Mouse (Mus musculus) cortical plate, adult 2 months (tissue): Measurements from ENCODE around the gene Rhbdd1. TPM values are rescaled to one million over a fixed set of nuclear protein-coding genes. Genes with fewer than 3 reads are reported as not detected.

ENCODE experiments used
- H3K27ac ChIP-seq: fragments of 200-500 bp; 2 replicates; pipeline ENCODE4 v1.5.1; 2012; ENCODE audit warnings: low read length, control low read depth, inconsistent platforms; ENCODE audit not compliant: insufficient read depth
- H3K4me1 ChIP-seq: fragments of 200-500 bp; 2 replicates; pipeline ENCODE4 v1.6.1; 2011; ENCODE audit warnings: low read length; ENCODE audit not compliant: control insufficient read depth, insufficient read depth
- H3K4me3 ChIP-seq: fragments of 200-500 bp; 2 replicates; pipeline ENCODE4 v1.5.1; 2011; ENCODE audit warnings: mild to moderate bottlenecking, low read length, control low read depth; ENCODE audit not compliant: insufficient read depth
- CTCF ChIP-seq: fragments of 200-500 bp; IDR thresholded peaks from 2 replicates; pipeline ENCODE4 v1.5.1; 2011; ENCODE audit warnings: mild to moderate bottlenecking, control low read depth, low read length; ENCODE audit not compliant: insufficient read depth; ENCODE audit errors: extremely low read depth
- POLR2A ChIP-seq: fragments of 200-500 bp; IDR thresholded peaks from 2 replicates; pipeline ENCODE4 v1.6.1; 2011; ENCODE audit warnings: mild to moderate bottlenecking, low read length, control low read depth; ENCODE audit not compliant: insufficient read depth; ENCODE audit errors: extremely low read depth
- polyA plus RNA-seq: library from polyadenylated mRNA; depleted of rRNA; stranded (reverse); fragments of >200 nt; gene quantifications from 2 replicates; pipeline ENCODE4 v1.2.3, GENCODE M21; 2012

Rhbdd1 gene
- polyA plus RNA-seq, 1 experiment, result 7.3 TPM

DNA sequence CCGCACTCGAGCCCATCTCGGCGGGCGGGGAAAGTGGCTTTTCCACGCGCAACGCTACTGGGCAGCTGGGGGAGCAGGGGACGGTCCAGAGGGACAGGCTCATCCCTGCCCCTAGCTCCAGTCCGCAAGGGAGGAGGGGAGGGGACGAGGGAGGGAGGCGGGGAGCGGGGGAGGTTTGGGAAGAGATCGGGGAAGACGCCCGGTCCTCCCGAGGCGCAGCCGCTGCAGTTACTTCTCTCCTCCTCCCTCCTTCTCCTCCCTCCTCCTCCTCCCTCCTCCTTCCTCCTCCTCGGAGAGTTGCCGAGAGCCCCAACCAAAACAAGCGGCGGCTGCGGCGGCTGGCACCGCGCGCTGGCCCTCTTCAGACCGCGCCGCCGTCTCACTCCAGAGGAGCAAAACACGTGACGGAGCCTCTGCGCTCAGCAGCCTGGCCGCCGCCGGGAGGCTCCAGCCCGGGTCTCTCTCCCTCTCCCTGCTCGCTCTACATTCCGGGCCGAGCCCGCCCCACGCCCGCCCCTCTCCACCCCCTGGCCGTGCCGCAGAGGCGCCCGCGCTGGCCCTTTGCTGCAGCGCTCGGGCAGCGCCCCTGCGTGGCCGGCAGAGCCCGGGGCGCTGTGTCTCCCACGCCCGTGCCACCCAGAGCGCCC is 25.0 kb upstream of the Rhbdd1 start, which contains the start of gene Irs1:
Irs1 (minus strand) TSS at position 266 of the 647 bp plus-strand sequence.
- H3K4me3 ChIP-seq, result peak within 1 kb of the TSS; percentile 86
- TF ChIP-seq CTCF (no peak), POLR2A (no peak; the same call in 1 of the 2 replicates)
- H3K4me1 ChIP-seq, result peaks cover 2% of the 10 kb centered on the region
- peak within 1 kb of the TSS; percentile 84 for H3K27ac ChIP-seq

DNA sequence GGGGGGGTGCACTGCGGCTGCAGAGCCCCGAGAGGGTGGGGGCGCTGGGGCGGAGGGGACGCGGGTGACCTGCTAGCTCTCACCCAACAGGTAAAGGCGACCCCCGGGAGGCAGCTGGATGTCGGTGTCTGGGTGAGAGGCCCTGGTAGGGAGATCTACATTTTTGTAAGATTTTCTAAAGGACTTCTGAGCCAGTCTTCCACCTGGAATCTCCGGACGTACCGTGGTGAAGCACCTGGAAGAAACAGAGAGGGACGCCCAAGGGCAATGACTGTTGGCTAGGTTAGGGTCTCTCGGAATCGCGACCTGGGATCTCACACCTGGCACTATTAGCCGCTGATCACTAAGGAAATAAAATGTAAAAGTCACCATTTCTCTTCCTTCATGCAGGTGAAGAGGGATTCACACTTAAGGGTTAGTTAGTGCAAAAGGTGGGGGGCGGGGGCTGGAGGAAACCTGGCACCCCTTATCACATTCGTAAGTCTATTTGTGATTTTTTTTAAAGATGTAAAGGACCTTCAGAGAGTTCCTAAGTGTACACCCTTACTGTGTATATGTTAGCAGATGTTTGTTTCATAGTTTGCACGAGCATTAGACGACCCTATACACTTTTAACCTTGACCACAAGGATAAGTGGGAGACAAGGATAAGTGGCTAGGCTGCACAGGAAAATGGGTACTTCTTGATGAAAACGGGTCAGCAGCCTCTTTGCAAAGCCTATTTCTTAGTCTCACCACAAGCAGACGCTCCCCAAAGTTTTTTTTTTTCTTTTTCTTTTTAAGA is 24.1 kb upstream of the Rhbdd1 start:
- TF ChIP-seq POLR2A (no peak), CTCF (no peak)
- H3K4me3 ChIP-seq, result peak overlapping the region; percentile 86
- peaks cover 1% of the 10 kb centered on the region for H3K4me1 ChIP-seq
- H3K27ac ChIP-seq, result no peak overlapping the region

DNA sequence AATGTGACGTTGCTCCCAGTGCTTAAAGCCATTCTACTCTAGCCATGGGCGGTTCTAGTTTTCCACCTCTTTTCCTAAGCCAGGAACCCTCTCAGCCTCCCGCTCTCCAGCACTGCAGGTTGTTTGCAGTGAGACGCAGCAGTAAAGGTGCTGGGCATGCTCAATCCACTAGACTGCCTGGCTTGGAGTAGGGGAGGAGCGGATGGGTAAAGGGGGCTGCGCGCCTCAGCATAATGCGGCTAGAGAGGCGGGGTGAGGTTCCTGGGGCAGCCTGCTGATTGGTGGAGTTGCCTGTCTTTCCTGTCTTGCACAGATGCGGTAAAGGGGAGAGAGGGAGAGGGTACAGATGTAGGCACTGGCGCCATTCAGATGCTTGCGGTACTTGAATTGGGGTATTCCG is 23.5 kb upstream of the Rhbdd1 start:
- TF ChIP-seq POLR2A, result peak; percentile 85
- no peak for TF ChIP-seq CTCF
- Histone ChIP-seq H3K4me1 (no peaks in the 10 kb centered on the region; the same call in 1 of the 2 replicates), H3K27ac (no peak overlapping the region), H3K4me3 (peak overlapping the region; percentile 86)

DNA sequence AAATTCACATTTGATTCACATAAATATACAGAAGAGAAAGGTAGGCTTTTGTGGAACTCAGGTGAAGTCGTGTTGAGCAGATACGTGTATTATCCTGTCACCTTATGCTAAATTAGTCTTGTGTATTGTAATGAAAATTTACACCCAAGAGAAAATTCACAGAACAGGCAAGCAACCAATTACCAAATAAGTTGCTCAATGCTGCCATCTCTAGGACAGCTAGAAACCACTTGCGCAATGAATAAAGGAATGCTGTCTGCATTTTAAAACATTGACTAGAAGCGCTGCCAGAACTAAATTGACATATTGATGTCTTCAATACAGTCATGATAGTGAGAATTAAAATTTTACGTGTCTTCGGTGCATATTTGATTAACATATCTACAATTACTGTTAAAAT is 22.1 kb upstream of the Rhbdd1 start:
- TF ChIP-seq CTCF (peak; percentile 39; the same call in 1 of the 2 replicates), POLR2A (no peak)
- Histone ChIP-seq H3K27ac (no peak overlapping the region), H3K4me1 (no peaks in the 10 kb centered on the region; the same call in 1 of the 2 replicates), H3K4me3 (no peak overlapping the region)

DNA sequence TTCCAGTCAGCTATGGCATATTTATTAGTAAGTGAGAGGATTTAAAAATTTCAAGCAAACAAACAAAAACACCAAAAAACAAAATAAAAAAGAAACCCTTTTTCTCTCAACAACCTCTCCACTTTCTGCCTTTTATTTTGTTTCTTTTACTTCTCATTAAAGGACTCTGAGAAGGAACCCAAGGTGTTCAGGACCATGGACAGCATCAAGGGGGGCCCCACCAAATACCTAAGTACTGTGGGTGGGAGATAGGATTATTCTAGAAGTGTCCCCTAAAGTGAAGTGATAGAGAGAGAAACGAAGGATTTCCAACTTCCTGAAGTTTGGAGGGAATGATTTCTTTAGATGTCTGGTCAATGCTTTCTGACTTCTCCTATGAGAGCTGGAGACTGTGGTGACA is 17.7 kb upstream of the Rhbdd1 start:
- no peak overlapping the region for H3K4me3 ChIP-seq
- TF ChIP-seq POLR2A, result no peak
- no peak overlapping the region for H3K27ac ChIP-seq
- no peaks in the 10 kb centered on the region for H3K4me1 ChIP-seq

DNA sequence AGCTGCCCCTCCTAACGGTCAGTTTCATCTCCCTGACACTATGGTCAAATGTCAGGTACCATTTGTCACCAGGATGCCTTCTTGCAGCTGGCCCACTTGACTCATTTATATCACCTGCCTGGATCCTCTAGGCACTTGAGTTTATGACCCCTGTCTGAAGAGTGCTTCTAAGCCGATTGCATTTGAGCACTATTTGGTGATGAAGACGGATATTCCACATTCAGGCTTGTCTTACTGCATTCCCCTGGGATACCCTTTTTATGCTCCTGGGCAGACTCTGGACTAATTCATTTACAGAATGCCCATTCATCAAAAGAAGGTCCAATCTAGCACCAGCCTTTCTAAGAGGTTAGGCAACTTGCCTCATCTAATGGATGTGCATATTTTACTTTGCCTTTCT is 11.8 kb upstream of the Rhbdd1 start:
- Histone ChIP-seq H3K27ac (no peak overlapping the region), H3K4me1 (no peaks in the 10 kb centered on the region), H3K4me3 (no peak overlapping the region)
- TF ChIP-seq POLR2A (no peak), CTCF (no peak)

DNA sequence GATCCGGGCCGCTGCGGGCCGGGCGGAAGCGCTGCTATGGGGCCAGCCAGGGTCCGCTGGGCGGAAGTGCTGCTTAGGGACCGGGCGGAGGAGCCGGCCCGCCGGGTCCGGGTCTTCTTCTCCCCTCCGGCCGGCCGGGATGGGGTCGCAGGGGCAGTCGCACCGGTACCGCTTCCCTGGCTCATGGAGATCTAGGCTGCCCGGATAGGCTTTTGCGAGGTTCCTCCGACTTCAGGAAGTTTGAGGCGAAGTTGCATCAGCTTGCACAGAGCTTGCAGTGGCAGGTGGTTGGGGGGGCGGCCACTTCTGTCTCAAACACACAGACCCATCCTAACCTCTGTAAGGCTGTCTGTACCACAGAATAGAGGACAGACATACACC is 484 bp downstream of the Rhbdd1 start:
- peak overlapping the region; percentile 46 for H3K4me3 ChIP-seq
- no peaks in the 10 kb centered on the region for H3K4me1 ChIP-seq
- 0 out of 2 replicates have a peak overlapping the region, but pooled peaks have one; percentile 26 for H3K27ac ChIP-seq
- TF ChIP-seq POLR2A, result no peak
- TF ChIP-seq CTCF, result no peak

DNA sequence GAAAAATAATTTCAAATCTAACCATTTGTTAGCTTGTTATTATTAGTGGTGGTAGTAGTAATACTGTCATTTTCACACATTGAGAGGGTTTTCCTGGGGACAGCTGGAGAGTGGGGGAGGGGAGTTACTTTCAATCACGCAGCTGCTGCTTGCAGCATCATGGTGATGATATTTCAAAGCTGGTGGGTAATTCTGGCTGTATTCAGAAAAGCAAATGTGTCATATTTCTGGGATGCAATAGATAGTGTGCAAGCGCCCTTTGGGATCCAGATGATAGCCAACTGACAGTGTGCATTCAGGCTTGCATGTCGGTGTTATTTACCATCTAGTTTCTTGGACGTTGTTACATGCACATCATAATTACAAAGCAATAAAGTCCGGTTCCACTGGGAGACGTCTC is 4.2 kb downstream of the Rhbdd1 start:
- Histone ChIP-seq H3K4me1 (no peaks in the 10 kb centered on the region), H3K4me3 (no peak overlapping the region), H3K27ac (no peak overlapping the region)
- TF ChIP-seq POLR2A (no peak), CTCF (no peak)

DNA sequence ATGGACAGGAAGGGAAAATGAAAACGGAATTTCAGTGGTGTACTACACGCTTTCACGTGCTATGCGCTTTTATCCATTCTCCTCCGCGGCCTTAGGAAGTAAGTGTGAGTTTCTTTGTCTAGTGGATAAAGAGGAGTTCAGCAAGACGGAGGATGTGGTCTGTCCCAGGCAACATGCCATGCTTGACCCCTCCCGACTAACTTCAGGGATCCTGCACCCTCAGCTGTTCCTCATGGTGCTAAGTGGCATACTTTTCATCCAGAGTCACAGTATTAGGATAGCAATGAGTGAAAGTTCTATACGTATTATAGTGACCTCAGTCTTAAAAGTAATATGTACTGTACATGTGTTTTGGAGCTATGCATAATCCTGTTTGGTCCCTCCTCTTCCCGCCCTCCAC is 4.6 kb downstream of the Rhbdd1 start:
- TF ChIP-seq POLR2A (no peak), CTCF (no peak)
- no peak overlapping the region for H3K4me3 ChIP-seq
- H3K4me1 ChIP-seq, result no peaks in the 10 kb centered on the region
- no peak overlapping the region for H3K27ac ChIP-seq

DNA sequence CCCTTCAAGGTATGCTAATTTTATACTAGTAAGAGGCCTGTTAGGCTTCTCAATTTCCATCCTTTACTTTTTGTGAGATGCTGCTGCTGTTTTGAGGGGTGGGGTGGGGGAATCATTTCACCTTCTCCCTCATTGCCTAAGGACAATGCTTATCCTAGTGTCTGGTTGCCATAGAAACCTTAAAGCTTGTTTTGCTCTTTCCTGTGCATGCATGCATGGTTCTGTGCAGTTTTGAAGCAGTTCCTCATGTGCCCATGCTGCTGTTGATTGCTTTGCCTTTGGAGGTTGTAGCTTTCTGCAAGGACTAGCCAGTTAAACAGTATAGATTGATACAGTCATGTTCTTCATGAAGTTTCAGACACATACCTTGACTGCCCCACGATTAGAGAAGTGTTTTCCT is 5.2 kb downstream of the Rhbdd1 start:
- TF ChIP-seq CTCF (no peak), POLR2A (no peak)
- Histone ChIP-seq H3K4me1 (no peaks in the 10 kb centered on the region), H3K27ac (no peak overlapping the region), H3K4me3 (no peak overlapping the region)
